Mouse (Mus musculus) MEL (cell line): ENCODE results near the gene Tubg1. TPM values are rescaled to one million over a fixed set of nuclear protein-coding genes. Genes with fewer than 3 reads are reported as not detected.

ENCODE experiments used
- DNase-seq: peaks from one replicate; pipeline ENCODE4 v3.0.0; 2011; ENCODE audit warnings: low read depth, low spot score
- H3K27ac ChIP-seq: 2 replicates; pipeline ENCODE4 v1.5.1; 2012; ENCODE audit warnings: low read depth, mild to moderate bottlenecking, control low read depth, low read length, moderate library complexity; ENCODE audit not compliant: control insufficient read depth
- H3K27me3 ChIP-seq, 2 experiments: fragments of 150-350 bp in 1 of 2; sonication (generic) in 1 of 2; 2 replicates each; pipeline ENCODE4 v1.6.1; 2012; ENCODE audit warnings: low read length in 2 of 2, mild to moderate bottlenecking in 2 of 2, improper control_type of control experiment in 1 of 2, moderate library complexity in 1 of 2; ENCODE audit not compliant: insufficient read depth in 2 of 2, control insufficient read depth in 1 of 2
- H3K36me3 ChIP-seq, 2 experiments: 2 replicates each; pipeline ENCODE4 v1.6.1; 2012 to 2014; ENCODE audit warnings: low read length in 2 of 2, improper control_type of control experiment in 1 of 2, inconsistent platforms in 1 of 2, mild to moderate bottlenecking in 1 of 2; ENCODE audit not compliant: insufficient read depth in 2 of 2, control insufficient read depth in 1 of 2
- H3K4me1 ChIP-seq, 2 experiments: fragments of 150-350 bp in 1 of 2; sonication (generic) in 1 of 2; 2 replicates each; pipeline ENCODE4 v1.6.1; 2012; ENCODE audit warnings: low read length in 2 of 2, improper control_type of control experiment in 1 of 2, mild to moderate bottlenecking in 1 of 2; ENCODE audit not compliant: insufficient read depth in 2 of 2, control insufficient read depth in 1 of 2
- H3K4me3 ChIP-seq, 2 experiments: fragments of 150-350 bp in 1 of 2; sonication (generic) in 1 of 2; 2 replicates each; pipeline ENCODE4 v1.5.1; 2012; ENCODE audit warnings: low read depth in 2 of 2, low read length in 2 of 2, mild to moderate bottlenecking in 2 of 2, moderate library complexity in 2 of 2, control low read depth in 1 of 2, improper control_type of control experiment in 1 of 2; ENCODE audit not compliant: control insufficient read depth in 1 of 2, insufficient read depth in 1 of 2
- H3K79me2 ChIP-seq: 2 replicates; pipeline ENCODE4 v1.6.1; 2012; ENCODE audit warnings: mild to moderate bottlenecking, low read length, moderate library complexity; ENCODE audit not compliant: control insufficient read depth, poor library complexity, insufficient read depth
- H3K9ac ChIP-seq: 2 replicates; pipeline ENCODE4 v1.6.1; 2012; ENCODE audit warnings: low read depth, mild to moderate bottlenecking, control low read depth, low read length, moderate library complexity; ENCODE audit not compliant: control insufficient read depth, poor library complexity, severe bottlenecking
- H3K9me3 ChIP-seq: fragments of 150-350 bp; sonication (generic); replicated peaks from 2 replicates; pipeline ENCODE4 v1.6.1; 2012; ENCODE audit warnings: mild to moderate bottlenecking, low read length, improper control_type of control experiment, moderate library complexity; ENCODE audit not compliant: insufficient read depth
- BHLHE40 ChIP-seq: IDR thresholded peaks from 2 replicates; pipeline ENCODE4 v1.6.1; 2012; ENCODE audit warnings: low read depth, mild to moderate bottlenecking, inconsistent platforms, low read length, improper control_type of control experiment, borderline replicate concordance
- ELF1 ChIP-seq: IDR thresholded peaks from 2 replicates; pipeline ENCODE4 v1.6.1; 2014; ENCODE audit warnings: low read depth, mild to moderate bottlenecking, inconsistent platforms, low read length, improper control_type of control experiment, moderate library complexity
- ETS1 ChIP-seq: IDR thresholded peaks from 2 replicates; pipeline ENCODE4 v1.6.1; 2012; ENCODE audit warnings: low read depth, mild to moderate bottlenecking, inconsistent platforms, low read length, improper control_type of control experiment, moderate library complexity
- GABPA ChIP-seq: IDR thresholded peaks from 2 replicates; pipeline ENCODE4 v1.6.1; 2012; ENCODE audit warnings: low read depth, mild to moderate bottlenecking, inconsistent platforms, low read length, improper control_type of control experiment, moderate library complexity
- HCFC1 ChIP-seq: IDR thresholded peaks from 2 replicates; pipeline ENCODE4 v1.6.1; 2012; ENCODE audit warnings: low read depth, mild to moderate bottlenecking, inconsistent platforms, low read length, improper control_type of control experiment, moderate library complexity
- JUND ChIP-seq: IDR thresholded peaks from 2 replicates; pipeline ENCODE4 v1.6.1; 2011; ENCODE audit warnings: low read depth, mild to moderate bottlenecking, improper control_type of control experiment, low read length
- KAT2A ChIP-seq: conservative IDR thresholded peaks from 2 replicates; pipeline ENCODE4 v1.6.1; 2012; ENCODE audit warnings: low read depth, low read length, improper control_type of control experiment, inconsistent platforms
- MAZ ChIP-seq: IDR thresholded peaks from 2 replicates; pipeline ENCODE4 v1.6.1; 2012; ENCODE audit warnings: low read depth, mild to moderate bottlenecking, inconsistent platforms, low read length, improper control_type of control experiment
- MEF2A ChIP-seq: IDR thresholded peaks from 2 replicates; pipeline ENCODE4 v1.6.1; 2014; ENCODE audit warnings: low read depth, mild to moderate bottlenecking, inconsistent platforms, low read length, improper control_type of control experiment; ENCODE audit not compliant: poor library complexity, insufficient replicate concordance, severe bottlenecking; ENCODE audit errors: extremely low read depth
- NELFE ChIP-seq: IDR thresholded peaks from 2 replicates; pipeline ENCODE4 v1.6.1; 2011; ENCODE audit warnings: low read depth, low read length, improper control_type of control experiment
- POLR2A ChIP-seq, 2 experiments: IDR thresholded peaks; 2 replicates each; pipeline ENCODE4 v1.6.1; 2011 to 2012; ENCODE audit warnings: low read length in 2 of 2, mild to moderate bottlenecking in 2 of 2, control low read depth in 1 of 2, improper control_type of control experiment in 1 of 2, low read depth in 1 of 2, moderate library complexity in 1 of 2; ENCODE audit not compliant: control insufficient read depth in 1 of 2, insufficient read depth in 1 of 2, poor library complexity in 1 of 2
- POLR2AphosphoS5 ChIP-seq: IDR thresholded peaks from 2 replicates; pipeline ENCODE4 v1.6.1; 2012; ENCODE audit warnings: low read depth, borderline replicate concordance, mild to moderate bottlenecking, inconsistent platforms, low read length, moderate library complexity, mixed read lengths
- RCOR1 ChIP-seq: IDR thresholded peaks from 2 replicates; pipeline ENCODE4 v1.6.1; 2012; ENCODE audit warnings: low read depth, mild to moderate bottlenecking, inconsistent platforms, low read length, improper control_type of control experiment
- TAL1 ChIP-seq: IDR thresholded peaks from 2 replicates; pipeline ENCODE4 v1.6.1; 2012; ENCODE audit warnings: mild to moderate bottlenecking, inconsistent platforms, low read length, moderate library complexity, mixed read lengths
- TBP ChIP-seq: IDR thresholded peaks from 2 replicates; pipeline ENCODE4 v1.8.0; 2011; ENCODE audit warnings: low read depth, low read length, improper control_type of control experiment
- TCF12 ChIP-seq: IDR thresholded peaks from 2 replicates; pipeline ENCODE4 v1.6.1; 2014; ENCODE audit warnings: low read depth, mild to moderate bottlenecking, inconsistent platforms, low read length, improper control_type of control experiment, moderate library complexity
- UBTF ChIP-seq: IDR thresholded peaks from 2 replicates; pipeline ENCODE4 v1.6.1; 2012; ENCODE audit warnings: low read depth, mild to moderate bottlenecking, inconsistent platforms, low read length, improper control_type of control experiment, moderate library complexity, borderline replicate concordance; ENCODE audit not compliant: insufficient read depth
- ZC3H11A ChIP-seq: IDR thresholded peaks from 2 replicates; pipeline ENCODE4 v1.6.1; 2012; ENCODE audit warnings: low read depth, mild to moderate bottlenecking, inconsistent platforms, low read length, improper control_type of control experiment
- ZKSCAN1 ChIP-seq: IDR thresholded peaks from 2 replicates; pipeline ENCODE4 v1.6.1; 2012; ENCODE audit warnings: low read depth, mild to moderate bottlenecking, inconsistent platforms, low read length, improper control_type of control experiment, moderate library complexity
- polyA plus RNA-seq, 2 experiments: library from polyadenylated mRNA; stranded (reverse) in 1 of 2; unstranded in 1 of 2; fragments of >175 nt in 1 of 2; fragments of >200 nt in 1 of 2; gene quantifications; 2 replicates each; pipeline versions ENCODE4 v1.2.1 to v1.2.4; 2012; ENCODE audit warnings: low replicate concordance in 2 of 2, low read depth in 1 of 2; ENCODE audit not compliant: insufficient read length in 2 of 2, insufficient read depth in 1 of 2, missing spikeins in 1 of 2
- total RNA-seq: library from RNA; depleted of rRNA; stranded (reverse); fragments of 300-350 nt; gene quantifications from 2 replicates; pipeline ENCODE4 v1.2.3, GENCODE M21; 2012

The Tubg1 gene
- total and polyA plus RNA-seq, 3 experiments: 60.0 to 183 (median 125) TPM

DNA sequence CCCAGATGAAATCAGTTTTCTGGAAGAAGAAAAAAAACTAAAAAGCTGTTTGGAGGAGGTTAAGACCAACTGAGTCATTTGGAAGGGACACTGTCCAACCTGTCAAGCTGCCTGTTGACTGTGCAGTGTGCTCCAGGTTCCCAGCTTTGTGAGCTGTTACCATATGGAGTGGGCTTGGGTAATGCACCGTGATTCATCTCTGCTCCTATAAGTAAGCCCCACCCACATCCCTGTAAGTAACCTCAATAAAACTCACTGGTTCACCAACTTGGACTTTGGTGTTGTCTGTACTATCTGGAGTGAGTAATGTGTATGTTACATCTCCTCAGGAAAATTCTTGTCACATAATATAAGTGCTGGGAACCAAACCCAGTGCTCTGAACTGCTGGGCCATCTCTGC is 33.1 kb downstream of the Tubg1 start:
- H3K27me3 ChIP-seq: peaks cover 0 to 2% of the 10 kb centered on the region in 2 experiments; a peak in 2 of 4 replicates
- H3K4me3 ChIP-seq: no peak overlapping the region
- H3K27ac ChIP-seq: no peak overlapping the region
- no peaks in the 10 kb centered on the region; a peak in 1 of 4 replicates for H3K36me3 ChIP-seq
- no peaks in the 10 kb centered on the region for H3K9me3 ChIP-seq
- H3K9ac ChIP-seq: no peak overlapping the region
- H3K4me1 ChIP-seq: peaks cover 3 to 9% of the 10 kb centered on the region in 2 experiments; a peak in 2 of 4 replicates
- no peak for TF ChIP-seq RCOR1
- no peak for TF ChIP-seq TCF12
- TF ChIP-seq POLR2A (IDR thresholded peaks at IDR 0.05; ENCODE audit: control insufficient read depth in 1 of 2, insufficient read depth in 1 of 2, low read depth in 1 of 2, low read length in 2 of 2, poor library complexity in 1 of 2): no peak
- TF ChIP-seq GABPA: no peak
- no peak for TF ChIP-seq JUND
- no peak for TF ChIP-seq KAT2A
- no peaks in the 10 kb centered on the region for H3K79me2 ChIP-seq
- DNase-seq: no peak

GRCm38 (mm10) chr11:101154648-101155047 is 34.9 kb downstream of the Tubg1 start:
- H3K9ac ChIP-seq: no peak overlapping the region
- no peaks in the 10 kb centered on the region; a peak in 1 of 4 replicates for H3K36me3 ChIP-seq
- no peak overlapping the region for H3K4me3 ChIP-seq
- no peaks in the 10 kb centered on the region for H3K79me2 ChIP-seq
- peaks cover 1 to 3% of the 10 kb centered on the region in 2 experiments; a peak in 2 of 4 replicates for H3K27me3 ChIP-seq
- DNase-seq: no peak
- peaks cover 0 to under 1% of the 10 kb centered on the region in 2 experiments; a peak in 1 of 4 replicates for H3K4me1 ChIP-seq
- no peak overlapping the region for H3K27ac ChIP-seq
- no peak for TF ChIP-seq POLR2AphosphoS5
- TF ChIP-seq ZC3H11A: no peak
- no peak for TF ChIP-seq ZKSCAN1
- no peak for TF ChIP-seq NELFE
- no peak for TF ChIP-seq ETS1
- no peak for TF ChIP-seq HCFC1
- TF ChIP-seq RCOR1: no peak
- no peak for TF ChIP-seq ELF1
- no peak for TF ChIP-seq MEF2A
- TF ChIP-seq TAL1: no peak
- no peak for TF ChIP-seq MAZ
- TF ChIP-seq TBP: no peak
- TF ChIP-seq UBTF: no peak
- no peak for TF ChIP-seq BHLHE40
- TF ChIP-seq, all 39 proteins: peak for 0
- H3K9me3 ChIP-seq: no peaks in the 10 kb centered on the region
